Mouse (Mus musculus) lung, embryonic 14.5 days (tissue): Measurements from ENCODE around the gene Rpap3. TPM values are rescaled to one million over a fixed set of nuclear protein-coding genes. Genes with fewer than 3 reads are reported as not detected.

ENCODE experiments used
- ATAC-seq: fragments of 200-750 bp; cut with Nextera tagmentation; 2 replicates; pipeline ENCODE4 v1.8.0; 2017; ENCODE audit warnings: mild to moderate bottlenecking, moderate TSS enrichment, moderate library complexity; ENCODE audit not compliant: insufficient read depth
- DNase-seq: peaks from one replicate; pipeline ENCODE4 v3.0.0-alpha.2; 2015
- H3K27ac ChIP-seq: fragments of 300-500 bp; sonication (generic); 2 replicates; pipeline ENCODE4 v1.5.1; 2014; ENCODE audit warnings: low read depth, mild to moderate bottlenecking, moderate library complexity
- H3K27me3 ChIP-seq: fragments of 300-500 bp; sonication (generic); 2 replicates; pipeline ENCODE4 v1.6.1; 2014; ENCODE audit warnings: low read length, control low read depth; ENCODE audit not compliant: insufficient read depth
- H3K36me3 ChIP-seq: fragments of 300-500 bp; sonication (generic); 2 replicates; pipeline ENCODE4 v1.6.1; 2014; ENCODE audit warnings: control low read depth; ENCODE audit not compliant: insufficient read depth
- H3K4me1 ChIP-seq: fragments of 300-500 bp; sonication (generic); 2 replicates; pipeline ENCODE4 v1.6.1; 2014; ENCODE audit warnings: antibody characterized with exemption, control low read depth; ENCODE audit not compliant: insufficient read depth
- H3K4me2 ChIP-seq: fragments of 300-500 bp; sonication (generic); 2 replicates; pipeline ENCODE4 v1.6.1; 2014; ENCODE audit warnings: mild to moderate bottlenecking
- H3K4me3 ChIP-seq: fragments of 300-500 bp; sonication (generic); 2 replicates; pipeline ENCODE4 v1.5.1; 2014; ENCODE audit warnings: low read depth, low read length
- H3K9ac ChIP-seq: fragments of 300-500 bp; sonication (generic); 2 replicates; pipeline ENCODE4 v1.6.1; 2014
- H3K9me3 ChIP-seq: fragments of 300-500 bp; sonication (generic); 2 replicates; pipeline ENCODE4 v1.6.1; 2016; ENCODE audit warnings: low read depth, low read length, control low read depth
- CTCF ChIP-seq: IDR thresholded peaks from 2 replicates; pipeline ENCODE4 v1.5.1; 2016; ENCODE audit warnings: antibody characterized with exemption, low read depth
- WGBS: fragments of 180-500 bp; shearing (Covaris S2); extraction: QIAGEN DNeasy Blood & Tissue Kit; methylation state at CpG from one replicate; pipeline ENCODE4 v1.1.7; 2014; 5-methylcytosine and 5-hydroxymethylcytosine counted together
- polyA plus RNA-seq: library from polyadenylated mRNA; unstranded; fragments of >200 nt; fragmentation: Nextera tagmentation; extraction: Ambion mirVana; gene quantifications from 2 replicates; pipeline ENCODE4 v1.2.1, GENCODE M21; 2014

Gene Rpap3
- polyA plus RNA-seq, 1 experiment from 2014 or later: 40.7 TPM

DNA sequence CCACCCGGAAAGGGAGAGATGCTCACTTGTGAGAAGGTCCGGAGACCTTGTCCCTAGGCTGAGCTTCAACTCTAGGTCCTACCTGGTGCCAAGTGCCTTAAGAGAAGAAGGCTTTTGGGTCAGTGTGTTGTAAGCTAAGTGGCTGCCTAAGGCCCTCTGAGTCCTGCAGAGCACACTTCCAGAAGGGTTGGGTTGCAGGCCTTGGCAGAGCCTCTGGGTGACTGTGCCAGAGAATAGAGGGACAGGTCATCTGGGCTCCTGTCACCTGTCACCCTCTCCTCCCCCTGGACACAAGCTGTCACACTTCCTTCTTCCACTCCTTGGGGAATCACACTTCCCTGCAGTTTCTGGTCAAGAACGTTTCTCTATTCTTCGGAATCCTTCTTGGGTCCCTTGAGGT, 55.9 kb downstream of the Rpap3 start:
- 70% methylated on average over 4 of the region's 4 CpGs for WGBS
- no peak for DNase-seq
- Histone ChIP-seq H3K9ac (no peak overlapping the region), H3K4me3 (no peak overlapping the region), H3K27me3 (no peaks in the 10 kb centered on the region), H3K4me2 (no peak overlapping the region), H3K4me1 (no peaks in the 10 kb centered on the region), H3K36me3 (no peaks in the 10 kb centered on the region), H3K9me3 (no peaks in the 10 kb centered on the region), H3K27ac (no peak overlapping the region)
- ATAC-seq: no peak
- no peak for TF ChIP-seq CTCF

DNA sequence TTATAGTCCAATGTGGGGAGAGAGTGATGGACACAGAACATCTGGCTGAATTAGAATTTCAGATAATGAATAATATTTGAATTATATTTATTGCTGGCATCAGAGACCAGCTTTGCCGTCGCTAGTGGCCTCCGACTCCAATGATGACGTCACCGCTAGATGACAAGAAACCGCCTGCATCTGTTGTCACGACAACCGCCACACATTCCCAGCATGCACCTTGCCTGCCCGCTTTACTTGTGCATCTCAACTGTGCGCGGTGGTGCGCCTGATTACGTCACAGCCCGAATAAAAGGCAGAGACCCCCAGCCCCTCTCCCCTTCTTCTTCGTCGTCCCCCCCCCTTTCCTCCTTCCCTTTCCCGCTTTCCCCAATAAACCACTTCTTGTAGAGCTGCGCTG, 57.4 kb downstream of the Rpap3 start:
- Histone ChIP-seq H3K4me3 (no peak overlapping the region), H3K27me3 (no peaks in the 10 kb centered on the region), H3K36me3 (no peaks in the 10 kb centered on the region), H3K27ac (no peak overlapping the region), H3K4me2 (no peak overlapping the region), H3K9me3 (no peaks in the 10 kb centered on the region), H3K9ac (no peak overlapping the region), H3K4me1 (no peaks in the 10 kb centered on the region)
- no peak for ATAC-seq
- no peak for TF ChIP-seq CTCF
- no peak for DNase-seq
- WGBS: 83% methylated on average over 18 of the region's 18 CpGs

DNA sequence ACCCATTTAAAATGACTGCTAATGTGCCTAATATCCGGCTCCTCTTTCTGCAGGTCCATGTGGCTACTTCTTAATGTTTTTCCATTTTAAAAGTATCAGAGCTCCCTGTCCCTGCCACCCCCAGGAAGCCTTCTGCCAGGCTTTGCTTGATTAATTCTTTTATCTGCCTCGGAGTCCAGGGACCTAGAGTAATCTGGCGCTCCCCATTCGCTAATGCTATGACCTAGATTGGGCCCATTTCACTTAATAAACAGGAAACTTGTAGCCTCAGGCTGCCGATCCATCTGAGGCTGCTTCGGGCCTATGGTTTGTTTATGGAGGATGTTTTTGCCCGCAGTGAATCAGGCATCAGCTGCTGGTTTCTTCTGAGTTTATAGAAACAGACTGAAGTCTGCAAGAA, 59.2 kb downstream of the Rpap3 start:
- no peak overlapping the region for H3K27ac ChIP-seq
- 33% methylated on average over 7 of the region's 7 CpGs for WGBS
- DNase-seq: no peak
- H3K4me1 ChIP-seq: no peaks in the 10 kb centered on the region
- no peaks in the 10 kb centered on the region for H3K9me3 ChIP-seq
- H3K36me3 ChIP-seq: no peaks in the 10 kb centered on the region
- no peak overlapping the region for H3K4me3 ChIP-seq
- H3K27me3 ChIP-seq: no peaks in the 10 kb centered on the region
- no peak for TF ChIP-seq CTCF
- no peak for ATAC-seq
- no peak overlapping the region for H3K9ac ChIP-seq
- no peak overlapping the region for H3K4me2 ChIP-seq

DNA sequence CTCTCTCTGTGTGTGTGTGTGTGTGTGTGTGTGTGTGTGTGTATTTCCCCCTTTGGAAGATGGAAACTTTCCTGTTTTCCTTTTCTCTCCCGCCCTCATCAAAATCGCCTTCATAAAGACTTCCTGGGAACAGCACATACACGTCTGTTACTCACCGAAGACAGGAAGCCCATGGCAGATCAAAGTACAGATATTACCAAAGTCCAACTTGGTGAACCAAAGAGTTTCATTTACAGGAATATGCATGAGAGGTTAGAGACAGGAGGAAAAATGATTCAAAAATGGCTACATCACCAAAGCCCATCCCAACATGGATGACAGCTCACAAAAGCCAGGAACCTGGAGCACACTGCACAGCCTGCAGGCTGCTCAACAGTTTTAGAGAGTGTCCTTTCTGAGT, 61.6 kb downstream of the Rpap3 start:
- no peak for TF ChIP-seq CTCF
- WGBS: 71% methylated on average over 4 of the region's 4 CpGs
- no peak for ATAC-seq

More for the DNA sequence above, 61.6 kb downstream of the Rpap3 start:
- Histone ChIP-seq H3K4me2 (no peak overlapping the region), H3K4me3 (no peak overlapping the region), H3K36me3 (no peaks in the 10 kb centered on the region), H3K27me3 (no peaks in the 10 kb centered on the region), H3K9ac (no peak overlapping the region), H3K27ac (no peak overlapping the region), H3K4me1 (no peaks in the 10 kb centered on the region), H3K9me3 (no peaks in the 10 kb centered on the region)
- DNase-seq: no peak

Other genes with a start within 250 kb of the Rpap3 start
- 0.20 TPM in 1 of 2 replicates, not detected in the other for gene Endou, start 25.5 kb upstream of the Rpap3 start, polyA plus RNA-seq
- 14.3 and 17.5 TPM in 2 replicates for gene Rapgef3, start 62.1 kb upstream of the Rpap3 start, polyA plus RNA-seq
- gene Slc48a1, start 72.7 kb upstream of the Rpap3 start, polyA plus RNA-seq: 25.3 and 32.7 TPM in 2 replicates
- 43.8 and 51.2 TPM in 2 replicates for gene Hdac7, start 138.7 kb upstream of the Rpap3 start, polyA plus RNA-seq
- gene Vdr, start 204.8 kb upstream of the Rpap3 start, polyA plus RNA-seq: 0.38 and 0.61 TPM in 2 replicates